32 mouse cellular contexts compared by ENCODE assay signal in the genomic region with DNA sequence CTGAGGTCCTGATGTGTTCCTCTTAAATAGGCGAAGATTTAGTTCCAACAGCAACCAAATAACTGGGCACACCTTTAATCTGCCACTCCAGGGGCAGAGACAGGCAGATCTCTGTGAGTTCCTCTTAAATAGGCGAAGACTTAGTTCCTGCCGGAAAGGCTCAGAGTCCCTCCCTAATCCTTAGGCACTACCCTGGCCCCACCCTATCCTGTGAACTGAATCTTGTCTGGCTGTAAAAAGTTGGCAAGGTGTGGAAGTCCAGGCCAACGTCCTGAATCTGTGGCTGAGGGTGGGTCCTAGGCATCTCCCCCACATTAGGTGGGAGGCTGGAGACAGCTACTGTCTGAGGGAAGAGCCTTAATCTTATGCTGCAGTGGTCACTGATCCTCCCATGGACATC. TPM values are rescaled to one million over a fixed set of nuclear protein-coding genes. Genes with fewer than 3 reads are reported as not detected.
"Had no signal": no experiment of that assay in that cellular context is flagged by ENCODE, and none has a peak within 500 bp of the region (broad histone marks: within the 10 kb centered on the region; RNA-seq: fewer than 3 reads in every experiment).

Alppl2 (minus strand) TSS at position 101 of the 400 bp plus-strand sequence.

- DNase-seq: cerebellum, adult 8-10 months; cerebellum, adult 9-10 months; cerebellum, adult 9-11 months; cerebellum, postnatal 10 days; cerebellum, postnatal 14 days; cerebellum, postnatal 25 days; cerebellum, postnatal 36 days; embryo, embryonic 11 days; forebrain, postnatal 0 days; gastrocnemius, adult 2 months; gastrocnemius, postnatal 10 days; gastrocnemius, postnatal 14 days; gastrocnemius, postnatal 25 days; gastrocnemius, postnatal 36 days; heart, adult 18-20 months; heart, adult 2 months had no signal

RNA-seq across cellular contexts. Expression of gene Alppl2, which starts in this region (rescaled TPM):
- polyA plus RNA-seq: cortical plate, adult 2 months; embryonic facial prominence, embryonic 10.5 days; embryonic facial prominence, embryonic 11.5 days; embryonic facial prominence, embryonic 12.5 days; embryonic facial prominence, embryonic 13.5 days; embryonic facial prominence, embryonic 14.5 days; embryonic facial prominence, embryonic 15.5 days; erythroblast, embryonic 14.5 days; forebrain, embryonic 10.5 days; forebrain, embryonic 11.5 days; forebrain, embryonic 12.5 days; forebrain, embryonic 13.5 days; forebrain, embryonic 14.5 days; forebrain, embryonic 15.5 days; forebrain, embryonic 16.5 days; forebrain, postnatal 0 days; frontal cortex, adult 2 months; heart, adult 2 months had no signal
